Mouse (Mus musculus): ENCODE data around the gene Khnyn. TPM values are rescaled to one million over a fixed set of nuclear protein-coding genes. Genes with fewer than 3 reads are reported as not detected.
A peak's percentile ranks its signal among the peaks of the same experiment; 100 is the strongest.

Gene Khnyn
- polyA plus RNA-seq (2015; fragmentation: Nextera tagmentation; extraction: Ambion mirVana), result 10.1 and 11.1 TPM in 2 replicates

- peak within 1 kb of the TSS; percentile 85 for H3K9ac ChIP-seq (replicated peaks)
- peak within 1 kb of the TSS; percentile 85 for H3K4me3 ChIP-seq (replicated peaks)
- H3K4me1 ChIP-seq (replicated peaks), result peaks cover 27% of the 10 kb centered on the region
- H3K9me3 ChIP-seq, result no peaks in the 10 kb centered on the region
- H3K27ac ChIP-seq, result peak within 1 kb of the TSS; percentile 65
- H3K36me3 ChIP-seq, result peaks cover 32% of the 10 kb centered on the region
- peak within 1 kb of the TSS; percentile 79 for H3K4me2 ChIP-seq (replicated peaks)
- 0% methylated on average over 28 of the region's 30 CpGs for WGBS
- no peaks in the 10 kb centered on the region for H3K27me3 ChIP-seq
- ATAC-seq, result peak; percentile 96
Observed at GRCm38 (mm10) chr14:55884713-55885113, at the start of gene Khnyn. Gene Khnyn (plus strand): TSS chr14:55884947.

- Histone ChIP-seq H3K27ac (no peak overlapping the region), H3K4me1 (replicated peaks) (0 out of 2 replicates have a peak, but pooled peaks cover 2% of the 10 kb centered on the region), H3K36me3 (no peaks in the 10 kb centered on the region), H3K27me3 (no peaks in the 10 kb centered on the region), H3K9ac (replicated peaks) (no peak overlapping the region), H3K4me3 (replicated peaks) (no peak overlapping the region), H3K4me2 (replicated peaks) (no peak overlapping the region), H3K9me3 (no peaks in the 10 kb centered on the region)
- no peak for ATAC-seq
- WGBS, result 81% methylated on average over 5 of the region's 5 CpGs
Observed at GRCm38 (mm10) chr14:55838312-55838711, 46.4 kb upstream of the Khnyn start.

GRCm38 (mm10) chr14:55838740-55839139, 46.0 kb upstream of the Khnyn start:
- ATAC-seq, result no peak
- H3K4me2 ChIP-seq (replicated peaks), result no peak overlapping the region
- WGBS, result 90% methylated on average over 4 of the region's 4 CpGs
- H3K4me1 ChIP-seq (replicated peaks), result 0 out of 2 replicates have a peak, but pooled peaks cover 2% of the 10 kb centered on the region
- H3K36me3 ChIP-seq, result no peaks in the 10 kb centered on the region
- no peaks in the 10 kb centered on the region for H3K27me3 ChIP-seq
- no peak overlapping the region for H3K4me3 ChIP-seq (replicated peaks)
- no peaks in the 10 kb centered on the region for H3K9me3 ChIP-seq
- no peak overlapping the region for H3K27ac ChIP-seq
- H3K9ac ChIP-seq (replicated peaks), result no peak overlapping the region

GRCm38 (mm10) chr14:55840853-55841366, 43.8 kb upstream of the Khnyn start:
- Histone ChIP-seq H3K36me3 (no peaks in the 10 kb centered on the region), H3K4me2 (replicated peaks) (no peak overlapping the region), H3K4me3 (replicated peaks) (no peak overlapping the region), H3K27ac (no peak overlapping the region), H3K27me3 (no peaks in the 10 kb centered on the region), H3K9ac (replicated peaks) (no peak overlapping the region), H3K9me3 (no peaks in the 10 kb centered on the region), H3K4me1 (replicated peaks) (0 out of 2 replicates have a peak, but pooled peaks cover 2% of the 10 kb centered on the region)
- no peak for ATAC-seq
- 60% methylated on average over 4 of the region's 4 CpGs for WGBS

- no peak overlapping the region for H3K4me2 ChIP-seq (replicated peaks)
- H3K27ac ChIP-seq, result no peak overlapping the region
- no peak overlapping the region for H3K9ac ChIP-seq (replicated peaks)
- no peaks in the 10 kb centered on the region for H3K27me3 ChIP-seq
- WGBS, result 81% methylated on average over 4 of the region's 4 CpGs
- ATAC-seq, result no peak
- H3K4me1 ChIP-seq (replicated peaks), result 0 out of 2 replicates have a peak, but pooled peaks cover 2% of the 10 kb centered on the region
- no peak overlapping the region for H3K4me3 ChIP-seq (replicated peaks)
- no peaks in the 10 kb centered on the region for H3K36me3 ChIP-seq
- no peaks in the 10 kb centered on the region for H3K9me3 ChIP-seq
Observed at GRCm38 (mm10) chr14:55842794-55843193, 42.0 kb upstream of the Khnyn start.

GRCm38 (mm10) chr14:55845506-55846294, 39.0 kb upstream of the Khnyn start:
- 83% methylated on average over 9 of the region's 9 CpGs for WGBS
- Histone ChIP-seq H3K4me2 (replicated peaks) (no peak overlapping the region), H3K27ac (no peak overlapping the region), H3K36me3 (no peaks in the 10 kb centered on the region), H3K4me1 (replicated peaks) (no peaks in the 10 kb centered on the region), H3K4me3 (replicated peaks) (no peak overlapping the region), H3K9ac (replicated peaks) (no peak overlapping the region), H3K27me3 (no peaks in the 10 kb centered on the region), H3K9me3 (no peaks in the 10 kb centered on the region)
- no peak for ATAC-seq

GRCm38 (mm10) chr14:55850885-55851284, 33.9 kb upstream of the Khnyn start:
- Histone ChIP-seq H3K4me1 (replicated peaks) (peaks cover 29% of the 10 kb centered on the region), H3K9me3 (no peaks in the 10 kb centered on the region), H3K27me3 (no peaks in the 10 kb centered on the region), H3K4me2 (replicated peaks) (no peak overlapping the region), H3K27ac (no peak overlapping the region), H3K9ac (replicated peaks) (no peak overlapping the region), H3K36me3 (no peaks in the 10 kb centered on the region), H3K4me3 (replicated peaks) (no peak overlapping the region)
- ATAC-seq, result no peak
- 69% methylated on average over 6 of the region's 6 CpGs for WGBS

GRCm38 (mm10) chr14:55852646-55853551, 31.8 kb upstream of the Khnyn start:
- no peaks in the 10 kb centered on the region for H3K9me3 ChIP-seq
- WGBS, result 3% methylated on average over 11 of the region's 11 CpGs
- peak overlapping the region; percentile 90 for H3K27ac ChIP-seq
- peaks cover 48% of the 10 kb centered on the region for H3K4me1 ChIP-seq (replicated peaks)
- peak overlapping the region; percentile 85 for H3K4me2 ChIP-seq (replicated peaks)
- H3K27me3 ChIP-seq, result no peaks in the 10 kb centered on the region
- peak overlapping the region; percentile 74 for H3K4me3 ChIP-seq (replicated peaks)
- ATAC-seq, result peak; percentile 69
- peak overlapping the region; percentile 15; the same call in 1 of the 2 replicates for H3K9ac ChIP-seq (replicated peaks)
- no peaks in the 10 kb centered on the region for H3K36me3 ChIP-seq

GRCm38 (mm10) chr14:55853621-55854285, 31.0 kb upstream of the Khnyn start, which contains the start of gene Nynrin:
Gene Nynrin (plus strand): TSS chr14:55854010.
- no peaks in the 10 kb centered on the region for H3K9me3 ChIP-seq
- peak within 1 kb of the TSS; percentile 89 for H3K9ac ChIP-seq (replicated peaks)
- peak within 1 kb of the TSS; percentile 74 for H3K4me3 ChIP-seq (replicated peaks)
- H3K4me2 ChIP-seq (replicated peaks), result peak within 1 kb of the TSS; percentile 85
- H3K36me3 ChIP-seq, result no peaks in the 10 kb centered on the region
- 3% methylated on average over 33 of the region's 33 CpGs for WGBS
- no peaks in the 10 kb centered on the region for H3K27me3 ChIP-seq
- H3K27ac ChIP-seq, result peak within 1 kb of the TSS; percentile 90
- H3K4me1 ChIP-seq (replicated peaks), result peaks cover 57% of the 10 kb centered on the region
- ATAC-seq, result peak; percentile 85

GRCm38 (mm10) chr14:55854406-55855100, 30.2 kb upstream of the Khnyn start:
- Histone ChIP-seq H3K9me3 (no peaks in the 10 kb centered on the region), H3K27me3 (no peaks in the 10 kb centered on the region), H3K36me3 (no peaks in the 10 kb centered on the region), H3K27ac (peak overlapping the region; percentile 90), H3K9ac (replicated peaks) (peak overlapping the region; percentile 89), H3K4me2 (replicated peaks) (peak overlapping the region; percentile 85), H3K4me3 (replicated peaks) (peak overlapping the region; percentile 74), H3K4me1 (replicated peaks) (peaks cover 62% of the 10 kb centered on the region)
- 0% methylated on average over 9 of the region's 9 CpGs for WGBS
- ATAC-seq, result peak; percentile 38

- no peaks in the 10 kb centered on the region for H3K27me3 ChIP-seq
- no peaks in the 10 kb centered on the region for H3K9me3 ChIP-seq
- no peaks in the 10 kb centered on the region for H3K36me3 ChIP-seq
- WGBS, result 1% methylated on average over 4 of the region's 4 CpGs
- peak overlapping the region; percentile 89 for H3K9ac ChIP-seq (replicated peaks)
- peak overlapping the region; percentile 90 for H3K27ac ChIP-seq
- peak; percentile 38 for ATAC-seq
- H3K4me1 ChIP-seq (replicated peaks), result peaks cover 62% of the 10 kb centered on the region
- H3K4me2 ChIP-seq (replicated peaks), result peak overlapping the region; percentile 85
- peak overlapping the region; percentile 74 for H3K4me3 ChIP-seq (replicated peaks)
Observed at GRCm38 (mm10) chr14:55855101-55855561, 29.6 kb upstream of the Khnyn start.
